Mouse (Mus musculus): Measurements from ENCODE around the gene Npdc1.

The Npdc1 gene

GRCm38 (mm10) chr2:25399051-25399450 lies at the start of gene Npdc1:
Npdc1 (plus strand) TSS chr2:25399351.
- DNase-seq: no peak

GRCm38 (mm10) chr2:25349499-25349898 lies 49.7 kb upstream of the Npdc1 start:
- DNase-seq: no peak

GRCm38 (mm10) chr2:25350701-25351100 lies 48.5 kb upstream of the Npdc1 start:
- DNase-seq: no peak

- DNase-seq: no peak
Measured at GRCm38 (mm10) chr2:25354211-25354610, 44.9 kb upstream of the Npdc1 start.

GRCm38 (mm10) chr2:25355419-25356066 lies 43.6 kb upstream of the Npdc1 start:
- DNase-seq: no peak

GRCm38 (mm10) chr2:25356208-25357079 lies 42.7 kb upstream of the Npdc1 start, which contains the start of gene Dpp7:
Dpp7 (minus strand) TSS chr2:25356359.
- peak; percentile 80 for DNase-seq

- DNase-seq: no peak
Measured at GRCm38 (mm10) chr2:25359848-25360247, 39.3 kb upstream of the Npdc1 start.

- DNase-seq: no peak
Measured at GRCm38 (mm10) chr2:25363478-25364178, 35.5 kb upstream of the Npdc1 start.

- no peak for DNase-seq
Measured at GRCm38 (mm10) chr2:25364313-25364712, 34.8 kb upstream of the Npdc1 start.

GRCm38 (mm10) chr2:25364761-25365090 lies 34.4 kb upstream of the Npdc1 start:
- no peak for DNase-seq

- DNase-seq: peak; percentile 65
Measured at GRCm38 (mm10) chr2:25365091-25365761, 33.9 kb upstream of the Npdc1 start, which contains the start of gene Uap1l1. Uap1l1 (minus strand) TSS chr2:25365682.

GRCm38 (mm10) chr2:25369996-25370395 lies 29.2 kb upstream of the Npdc1 start:
- DNase-seq: no peak

- DNase-seq: peak; percentile 86
Measured at GRCm38 (mm10) chr2:25371764-25372643, 27.1 kb upstream of the Npdc1 start, which contains the start of gene Sapcd2. Sapcd2 (plus strand) TSS chr2:25372321.

GRCm38 (mm10) chr2:25372644-25373391 lies 26.3 kb upstream of the Npdc1 start:
- no peak for DNase-seq

GRCm38 (mm10) chr2:25373431-25373830 lies 25.7 kb upstream of the Npdc1 start:
- DNase-seq: no peak

- no peak for DNase-seq
Measured at GRCm38 (mm10) chr2:25376589-25376988, 22.6 kb upstream of the Npdc1 start.

GRCm38 (mm10) chr2:25384492-25384891 lies 14.7 kb upstream of the Npdc1 start:
- no peak for DNase-seq

- DNase-seq: no peak
Measured at GRCm38 (mm10) chr2:25391266-25391665, 7.9 kb upstream of the Npdc1 start.

- DNase-seq: peak; percentile 30
Measured at GRCm38 (mm10) chr2:25394281-25395221, 4.6 kb upstream of the Npdc1 start.
